Mouse (Mus musculus) T-helper 17 cell (primary cell): ENCODE measurements around the gene Adgrf5.

Experiments used
- in situ Hi-C, 2 experiments: fragments of 300-600 bp; cut with MboI, MseI; formaldehyde crosslinking; loops; 1 replicate in 1 of 2; 2 replicates in 1 of 2; pipeline ENCODE4 v1.15.1; 2025; ENCODE audit warnings: high pct_unique_total_duplicates in 2 of 2

Adgrf5 gene

GRCm38 (mm10) chr17:43374020-43374419, 13.8 kb downstream of the Adgrf5 start:
- in situ Hi-C loops = loop anchor here in 1 of 2 experiments (10.0 kb wide), 1 partner anchor 1961 kb away; no protein-coding TSS in a partner anchor

GRCm38 (mm10) chr17:43376527-43376926, 16.3 kb downstream of the Adgrf5 start:
- in situ Hi-C loops = loop anchor here in 1 of 2 experiments (10.0 kb wide), 1 partner anchor 1958 kb away; no protein-coding TSS in a partner anchor

GRCm38 (mm10) chr17:43378703-43379102, 18.5 kb downstream of the Adgrf5 start:
- in situ Hi-C loops = loop anchor here in 1 of 2 experiments (10.0 kb wide), 1 partner anchor 1956 kb away; no protein-coding TSS in a partner anchor

GRCm38 (mm10) chr17:43386331-43386730, 26.1 kb downstream of the Adgrf5 start:
- in situ Hi-C loops = no loop called here

GRCm38 (mm10) chr17:43387171-43387570, 26.9 kb downstream of the Adgrf5 start:
- in situ Hi-C loops = no loop called here

GRCm38 (mm10) chr17:43389256-43389655, 29.0 kb downstream of the Adgrf5 start:
- in situ Hi-C loops = no loop called here

GRCm38 (mm10) chr17:43392191-43392590, 31.9 kb downstream of the Adgrf5 start:
- in situ Hi-C loops = no loop called here

- in situ Hi-C loops = no loop called here
Observed at GRCm38 (mm10) chr17:43393669-43394068, 33.4 kb downstream of the Adgrf5 start.

- in situ Hi-C loops = no loop called here
Observed at GRCm38 (mm10) chr17:43395400-43396258, 35.4 kb downstream of the Adgrf5 start.

- in situ Hi-C loops = no loop called here
Observed at GRCm38 (mm10) chr17:43398612-43399011, 38.4 kb downstream of the Adgrf5 start.

GRCm38 (mm10) chr17:43399151-43399550, 38.9 kb downstream of the Adgrf5 start:
- in situ Hi-C loops = no loop called here

GRCm38 (mm10) chr17:43400483-43400882, 40.2 kb downstream of the Adgrf5 start:
- in situ Hi-C loops = no loop called here

GRCm38 (mm10) chr17:43403851-43404250, 43.6 kb downstream of the Adgrf5 start:
- in situ Hi-C loops = no loop called here

- in situ Hi-C loops = no loop called here
Observed at GRCm38 (mm10) chr17:43404408-43404807, 44.2 kb downstream of the Adgrf5 start.

GRCm38 (mm10) chr17:43406321-43406720, 46.1 kb downstream of the Adgrf5 start:
- in situ Hi-C loops = no loop called here

- in situ Hi-C loops = no loop called here
Observed at GRCm38 (mm10) chr17:43407548-43407947, 47.3 kb downstream of the Adgrf5 start.

- in situ Hi-C loops = no loop called here
Observed at GRCm38 (mm10) chr17:43413182-43413581, 52.9 kb downstream of the Adgrf5 start.

- in situ Hi-C loops = no loop called here
Observed at GRCm38 (mm10) chr17:43419204-43419603, 59.0 kb downstream of the Adgrf5 start.

- in situ Hi-C loops = no loop called here
Observed at GRCm38 (mm10) chr17:43420381-43420780, 60.1 kb downstream of the Adgrf5 start.

- in situ Hi-C loops = no loop called here
Observed at GRCm38 (mm10) chr17:43423953-43424352, 63.7 kb downstream of the Adgrf5 start.

GRCm38 (mm10) chr17:43431692-43432091, 71.4 kb downstream of the Adgrf5 start:
- in situ Hi-C loops = no loop called here

GRCm38 (mm10) chr17:43434485-43434884, 74.2 kb downstream of the Adgrf5 start:
- in situ Hi-C loops = no loop called here

GRCm38 (mm10) chr17:43451216-43451615, 91.0 kb downstream of the Adgrf5 start:
- in situ Hi-C loops = loop anchor here (5.0 to 10.0 kb wide), 4 partner anchors 189 to 446 kb away; no protein-coding TSS in a partner anchor
